Mouse (Mus musculus) midbrain, embryonic 16.5 days (tissue): Measurements from ENCODE around the gene Rsph9. TPM values are rescaled to one million over a fixed set of nuclear protein-coding genes. Genes with fewer than 3 reads are reported as not detected.

Experiments
- polyA plus RNA-seq: library from polyadenylated mRNA; unstranded; fragments of >200 nt; fragmentation: Nextera tagmentation; extraction: Ambion mirVana; gene quantifications from 2 replicates; pipeline ENCODE4 v1.2.1, GENCODE M21; 2015

Rsph9 gene
- polyA plus RNA-seq, 1 experiment from 2014 or later, result 74.5 TPM

Other genes starting within 250 kb of the Rsph9 start
- 3.4 and 4.7 TPM in 2 replicates for gene Vegfa, start 111.8 kb downstream of the Rsph9 start, polyA plus RNA-seq
- 156 and 158 TPM in 2 replicates for gene Mrps18a, start 33.2 kb downstream of the Rsph9 start, polyA plus RNA-seq
- gene Mad2l1bp, start 9.3 kb upstream of the Rsph9 start, polyA plus RNA-seq, result 21.9 and 22.6 TPM in 2 replicates
- 41.3 and 42.8 TPM in 2 replicates for gene Gtpbp2, start 16.8 kb upstream of the Rsph9 start, polyA plus RNA-seq
- gene Polh, start 58.4 kb upstream of the Rsph9 start, polyA plus RNA-seq, result 7.7 and 7.8 TPM in 2 replicates
- 36.0 and 37.4 TPM in 2 replicates for gene Xpo5, start 58.6 kb upstream of the Rsph9 start, polyA plus RNA-seq
- gene Polr1c, start 103.8 kb upstream of the Rsph9 start, polyA plus RNA-seq, result 71.3 and 80.7 TPM in 2 replicates
- gene Yipf3, start 103.9 kb upstream of the Rsph9 start, polyA plus RNA-seq, result 79.4 and 87.2 TPM in 2 replicates
- gene Lrrc73, start 109.3 kb upstream of the Rsph9 start, polyA plus RNA-seq, result 16.6 and 18.3 TPM in 2 replicates
- gene Tjap1, start 138.8 kb upstream of the Rsph9 start, polyA plus RNA-seq, result 28.4 and 28.6 TPM in 2 replicates
- 20.6 and 25.8 TPM in 2 replicates for gene Dlk2, start 153.2 kb upstream of the Rsph9 start, polyA plus RNA-seq
- 9.3 and 10.3 TPM in 2 replicates for gene Abcc10, start 184.1 kb upstream of the Rsph9 start, polyA plus RNA-seq
- gene Zfp318, start 239.5 kb upstream of the Rsph9 start, polyA plus RNA-seq, result 15.2 and 17.5 TPM in 2 replicates